Mouse (Mus musculus): ENCODE measurements at regions not wholly inside any gene's neighbourhood (a gene's known extent, or its start where the extent isn't known, plus 50 kb on each side); places are given as distances from the start of the nearest gene placed in this dataset.

DNA sequence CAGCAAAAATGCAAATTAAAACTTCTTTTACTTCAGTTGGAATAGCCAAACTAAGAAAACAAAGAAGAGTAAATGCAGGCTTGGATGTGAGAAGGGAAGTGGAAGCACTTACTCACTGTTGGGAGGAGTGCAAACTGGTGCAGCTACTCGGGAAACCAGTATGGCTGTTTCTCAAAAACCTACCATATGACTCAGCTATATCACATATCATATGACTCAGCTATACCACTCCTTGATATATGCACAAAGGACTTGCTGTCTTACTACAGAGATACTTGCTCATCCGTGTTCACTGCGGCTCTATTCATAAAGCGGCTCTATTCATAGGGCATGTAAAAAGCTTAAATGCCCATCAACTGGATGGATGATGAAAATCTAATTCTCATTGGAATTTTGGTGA, 59.5 kb upstream of the Fam19a1 start:
- DNase-seq (ENCODE audit: low spot score in 2 of 2): no peak

GRCm38 (mm10) chr6:96057011-96057410, 55.9 kb upstream of the Fam19a1 start:
- DNase-seq (ENCODE audit: low spot score in 2 of 2): no peak

GRCm38 (mm10) chr6:96057575-96058159, 55.3 kb upstream of the Fam19a1 start:
- no peak for DNase-seq (ENCODE audit: low spot score in 2 of 2)

DNA sequence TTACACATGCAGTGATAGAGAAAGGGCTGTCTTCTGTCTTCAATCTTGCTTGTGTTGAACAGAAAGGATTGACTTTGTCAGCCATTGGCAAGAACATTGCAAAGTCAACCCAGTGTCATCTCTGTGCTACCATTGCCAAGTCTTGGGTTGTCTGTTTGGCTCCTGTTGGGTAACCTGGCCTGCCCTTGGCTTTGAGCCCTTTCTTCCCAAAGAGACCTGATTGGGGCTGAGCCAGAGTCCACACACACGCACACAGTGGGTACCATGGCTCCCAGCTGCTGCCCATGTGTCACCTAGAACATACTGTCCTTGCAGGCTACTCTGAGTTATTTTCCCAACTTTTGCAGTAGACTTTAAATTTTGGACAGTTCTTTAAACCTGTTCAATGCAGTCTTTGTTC, 51.0 kb upstream of the Fam19a1 start:
- DNase-seq (ENCODE audit: low spot score in 2 of 2): no peak

All from cerebellum, postnatal 4 days (tissue).